Mouse (Mus musculus): ENCODE data around the gene Klrg2. TPM values are rescaled to one million over a fixed set of nuclear protein-coding genes. Genes with fewer than 3 reads are reported as not detected.

The Klrg2 gene
- polyA plus RNA-seq, 1 experiment from 2014 or later, result 0.17 TPM

DNA sequence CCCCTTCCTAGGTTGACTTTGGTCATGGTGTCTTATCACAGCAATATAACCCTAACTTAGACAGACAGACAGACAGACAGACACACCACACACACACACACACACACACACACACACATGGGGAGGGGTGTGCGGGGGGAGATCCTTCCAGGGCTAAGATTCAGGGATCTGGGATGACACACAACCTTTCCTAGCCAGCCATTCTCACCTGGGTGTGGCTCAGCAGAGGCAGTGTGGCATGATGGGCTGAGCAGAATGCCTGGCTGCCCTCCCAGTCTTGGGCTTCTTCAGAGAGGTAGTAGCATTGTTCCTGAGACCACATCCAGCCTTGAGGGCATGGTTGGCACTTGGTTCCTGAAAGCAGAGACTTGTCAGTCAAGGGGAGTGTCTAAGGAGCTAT is 7.5 kb downstream of the Klrg2 start:
- DNase-seq (ENCODE audit: low spot score), result no peak

DNA sequence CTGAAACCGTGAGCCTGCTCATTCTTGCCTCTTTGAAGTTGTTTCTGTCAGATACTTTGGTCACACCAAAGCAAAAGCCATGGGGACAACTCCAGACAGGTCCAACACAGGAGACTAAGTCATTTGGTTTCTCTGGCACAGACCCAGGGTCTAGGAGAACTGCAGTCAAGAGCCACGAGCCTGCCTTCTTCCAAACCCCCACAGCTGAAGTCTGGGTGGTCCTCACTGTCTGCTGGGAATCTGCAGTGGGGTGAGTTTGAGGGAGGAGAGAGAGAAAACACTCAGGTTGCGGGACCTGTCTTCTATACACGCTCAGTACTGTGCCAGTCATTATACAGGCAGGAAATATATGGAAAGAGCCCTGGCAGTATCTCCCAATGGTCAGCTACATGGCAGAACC is 9.6 kb downstream of the Klrg2 start:
- DNase-seq (ENCODE audit: low spot score), result no peak

DNA sequence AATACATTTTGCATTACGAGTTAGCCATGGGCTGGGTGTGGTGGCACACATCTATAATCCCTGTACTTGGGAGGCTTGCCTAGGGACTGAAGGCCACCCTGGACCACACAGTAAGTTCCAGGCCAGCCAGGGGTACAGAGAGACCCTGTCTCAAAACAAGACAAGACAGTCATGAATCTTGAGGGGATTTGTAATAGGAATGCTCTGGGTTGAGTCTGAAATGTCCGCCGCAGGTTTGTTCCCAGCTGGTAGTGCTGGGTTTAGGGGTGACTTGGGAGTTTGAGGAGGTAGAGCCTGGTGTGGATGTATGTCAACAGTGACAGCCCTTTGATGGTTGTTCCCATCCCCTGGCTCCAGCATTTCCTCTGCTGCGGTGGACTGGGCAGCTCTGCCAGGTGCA is 10.0 kb downstream of the Klrg2 start:
- no peak for DNase-seq (ENCODE audit: low spot score)

DNA sequence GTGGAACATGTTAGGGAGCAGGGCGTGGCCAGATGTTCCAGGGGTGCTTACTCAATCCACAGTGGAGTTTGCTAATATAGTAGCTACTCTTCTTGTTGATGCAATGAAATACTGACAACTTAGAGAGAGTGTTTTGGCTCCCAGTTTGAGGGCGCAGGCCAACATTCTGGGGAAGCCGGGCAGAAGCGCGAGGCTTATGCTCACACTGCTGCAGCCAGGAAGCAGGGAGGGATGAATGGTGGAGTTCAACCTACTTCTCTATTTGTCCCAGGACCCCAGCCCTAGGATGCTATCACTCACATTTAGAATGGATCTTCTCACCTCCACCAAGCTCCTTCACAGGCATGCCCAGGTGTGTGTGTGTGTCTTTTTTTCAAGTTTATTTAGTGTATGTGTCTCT is 11.0 kb downstream of the Klrg2 start:
- no peak for DNase-seq (ENCODE audit: low spot score)

DNA sequence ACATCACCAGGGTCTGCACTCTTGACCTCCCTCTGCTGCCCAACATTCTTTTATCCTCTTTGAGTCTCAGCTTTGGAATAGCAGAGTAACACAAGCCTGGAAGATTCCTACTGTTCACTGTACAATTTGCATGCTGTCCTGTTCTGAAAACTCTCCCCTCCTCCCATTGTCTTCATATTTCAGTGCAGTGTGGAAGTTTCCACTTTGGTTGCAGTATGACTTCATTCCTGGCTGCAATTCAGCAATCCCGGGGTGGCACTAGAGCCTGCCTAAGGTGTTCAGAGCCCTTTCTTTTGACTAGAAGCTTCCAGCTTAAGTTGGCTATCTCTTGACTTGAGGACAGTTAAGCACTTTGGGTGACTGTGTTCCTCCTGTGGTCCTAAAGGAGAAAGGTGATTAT is 12.6 kb downstream of the Klrg2 start:
- DNase-seq (ENCODE audit: low spot score), result no peak

DNA sequence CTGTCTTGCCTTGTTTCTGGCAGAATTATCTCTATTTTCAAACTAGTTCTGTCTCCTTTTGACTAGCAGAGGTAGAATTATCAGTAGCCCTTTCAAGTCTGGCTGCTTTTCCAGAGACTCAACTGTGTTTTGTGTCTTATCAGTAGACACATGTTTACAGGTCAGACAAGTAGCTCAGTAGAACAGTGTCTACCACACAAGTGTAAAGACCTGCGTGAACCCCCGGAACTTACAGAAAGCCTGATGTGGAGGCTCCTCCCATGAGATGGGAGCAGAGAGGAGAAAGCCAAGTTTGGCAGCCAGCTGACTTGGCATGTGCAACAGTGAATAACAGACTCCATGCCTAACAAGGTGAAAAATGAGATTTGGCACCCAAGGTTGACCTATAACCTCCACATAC is 13.6 kb downstream of the Klrg2 start:
- DNase-seq (ENCODE audit: low spot score), result no peak

DNA sequence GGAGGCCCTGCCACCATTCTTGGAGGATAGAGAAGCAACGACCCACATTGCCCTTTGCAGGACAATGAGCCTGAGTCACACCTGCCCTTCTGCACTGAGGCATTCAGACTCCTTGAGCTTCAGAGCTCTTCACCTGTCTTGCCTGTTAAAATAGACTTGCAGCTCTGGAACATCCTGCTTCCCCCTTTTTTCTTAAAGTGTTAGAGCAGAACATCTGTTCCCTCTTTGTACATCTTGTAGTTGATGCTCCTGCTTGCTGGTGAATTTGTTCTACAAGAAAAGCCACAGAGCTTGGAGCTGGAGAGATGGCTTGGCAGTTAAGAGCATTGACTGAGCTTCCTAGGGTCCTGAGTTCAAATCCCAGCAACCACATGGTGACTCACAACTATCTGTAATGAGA is 14.6 kb downstream of the Klrg2 start:
- DNase-seq (ENCODE audit: low spot score), result no peak

DNA sequence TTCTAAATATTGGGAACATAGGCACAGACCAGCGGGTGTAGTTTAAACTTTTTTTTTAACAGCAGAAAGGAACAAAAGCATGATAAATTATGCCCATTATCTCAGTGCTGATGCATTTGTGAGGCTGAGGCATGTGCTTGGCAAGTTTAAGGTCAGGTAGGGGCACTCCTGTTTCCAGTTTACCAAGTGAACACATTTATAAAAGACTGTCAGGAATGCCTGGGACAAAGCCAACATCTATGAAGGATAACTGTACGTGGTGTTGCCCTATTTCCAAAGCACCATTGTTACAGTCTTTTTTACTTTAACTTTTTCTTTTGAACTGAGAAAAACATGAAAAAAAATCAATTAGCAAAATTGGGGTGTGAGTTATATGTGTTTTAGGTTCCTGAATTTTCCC is 27.1 kb downstream of the Klrg2 start:
- DNase-seq (ENCODE audit: low spot score), result no peak

DNA sequence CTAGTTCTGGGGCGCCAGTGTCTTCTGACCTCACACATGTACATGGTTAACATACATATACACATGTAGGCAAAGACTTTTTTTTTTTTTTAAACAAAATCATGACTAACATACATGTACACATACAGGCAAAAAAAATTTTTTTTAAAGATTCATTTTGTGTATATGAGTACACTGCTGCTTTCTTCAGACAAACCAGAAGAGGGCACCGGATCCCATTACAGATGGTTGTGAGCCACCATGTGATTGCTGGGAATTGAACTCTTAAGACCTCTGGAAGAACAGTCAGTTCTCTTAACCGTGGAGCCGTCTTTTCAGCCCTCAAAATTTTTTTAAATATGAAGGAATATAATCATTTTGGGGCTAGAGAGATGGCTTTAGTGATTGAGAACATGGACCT is 39.6 kb downstream of the Klrg2 start:
- no peak for DNase-seq (ENCODE audit: low spot score)

DNA sequence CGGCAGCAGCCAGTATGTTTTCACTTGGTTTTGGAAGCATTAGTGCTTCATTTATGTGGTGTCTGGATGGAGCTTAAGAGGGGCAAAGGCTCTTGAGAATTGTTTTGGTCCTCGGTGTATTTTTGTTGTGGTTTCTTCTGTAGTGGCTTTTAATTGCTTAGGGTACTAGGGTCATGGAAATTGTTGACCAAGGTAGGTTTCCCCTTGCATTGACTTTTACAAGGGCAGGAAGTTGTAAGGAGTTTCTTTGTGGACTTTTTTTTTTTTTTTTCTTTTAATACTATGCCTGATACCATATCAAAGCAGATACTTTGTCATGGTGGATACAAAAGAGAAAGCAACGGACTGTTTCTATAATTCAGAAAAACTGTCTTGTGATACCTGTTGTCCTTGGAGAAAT is 55.3 kb downstream of the Klrg2 start:
- no peak for DNase-seq (ENCODE audit: low spot score)

DNA sequence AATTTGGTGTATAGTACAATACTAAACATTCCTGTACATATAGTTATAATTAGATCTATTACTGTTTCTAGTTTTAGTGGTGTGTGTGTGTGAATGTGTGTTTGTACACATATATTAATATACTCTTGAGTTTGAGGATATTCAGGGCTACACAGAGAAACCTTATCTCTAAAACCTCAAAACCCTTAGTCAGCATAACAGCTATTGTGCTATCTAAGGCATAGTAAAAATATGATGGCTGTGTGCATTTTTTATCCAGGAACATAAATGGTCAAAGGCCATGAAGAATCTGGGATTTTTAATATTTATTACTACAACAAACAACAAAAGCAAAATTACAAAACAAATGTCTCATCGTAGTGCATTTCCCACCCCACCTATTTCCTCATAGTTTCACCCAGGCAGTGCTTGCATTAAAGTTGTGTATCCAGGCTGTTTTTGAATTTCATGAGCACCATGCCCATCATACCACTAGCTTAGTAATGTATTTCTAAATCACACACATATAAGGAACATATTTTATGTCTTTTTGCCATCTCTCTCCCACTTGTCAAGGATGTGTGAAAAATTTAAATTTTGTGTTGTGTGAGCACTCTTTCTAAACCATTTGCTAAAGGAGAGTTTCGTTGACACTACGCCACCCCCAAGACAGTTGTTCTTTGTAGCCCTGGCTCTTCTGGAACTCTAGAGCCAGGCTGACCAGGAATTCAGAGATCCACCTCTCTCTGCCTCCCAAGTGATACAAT is 56.8 kb downstream of the Klrg2 start:
- no peak for DNase-seq (ENCODE audit: low spot score)

DNA sequence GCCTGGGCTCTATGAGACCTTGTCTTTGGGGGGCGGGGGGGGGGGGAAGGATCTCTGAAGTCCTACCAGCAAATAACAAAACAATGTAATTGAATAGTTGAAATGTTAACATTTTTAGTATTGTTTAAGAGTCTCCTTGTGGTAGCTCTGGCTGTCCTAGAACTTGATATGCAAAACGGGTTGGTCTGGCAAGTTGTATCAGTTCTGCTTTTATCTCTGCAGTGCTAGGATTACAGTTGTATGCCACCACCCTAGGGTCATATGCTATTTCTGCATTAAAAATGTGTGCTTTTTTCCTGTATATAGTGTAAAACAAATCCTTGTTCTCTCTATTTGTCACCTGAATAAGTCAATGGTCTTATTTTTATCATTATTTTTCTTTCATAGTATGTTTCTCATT is 60.9 kb downstream of the Klrg2 start:
- DNase-seq (ENCODE audit: low spot score), result no peak

Other genes starting within 250 kb of the Klrg2 start
- gene Ubn2, start 203.3 kb downstream of the Klrg2 start, polyA plus RNA-seq (2015; fragmentation: Nextera tagmentation; extraction: Ambion mirVana), result 5.8 and 10.6 TPM in 2 replicates
- gene Fmc1, start 103.7 kb downstream of the Klrg2 start, polyA plus RNA-seq (2015; fragmentation: Nextera tagmentation; extraction: Ambion mirVana), result 100 and 110 TPM in 2 replicates
- 26.7 and 44.6 TPM in 2 replicates for gene Luc7l2, start 85.9 kb downstream of the Klrg2 start, polyA plus RNA-seq (2015; fragmentation: Nextera tagmentation; extraction: Ambion mirVana)
- gene Clec2l, start 25.8 kb upstream of the Klrg2 start, polyA plus RNA-seq (2015; fragmentation: Nextera tagmentation; extraction: Ambion mirVana), result 0.27 and 0.31 TPM in 2 replicates
- gene Tbxas1, start 238.2 kb upstream of the Klrg2 start, polyA plus RNA-seq (2015; fragmentation: Nextera tagmentation; extraction: Ambion mirVana), result 2.0 and 2.5 TPM in 2 replicates
- 3.1 and 7.1 TPM in 2 replicates for gene Hipk2, start 238.9 kb upstream of the Klrg2 start, polyA plus RNA-seq (2015; fragmentation: Nextera tagmentation; extraction: Ambion mirVana)

Measured in thymus, postnatal 0 days (tissue).